Mouse (Mus musculus) right cerebral cortex, postnatal 25 days (tissue): ENCODE results near the gene Klhl29.
A peak's percentile ranks its signal among the peaks of the same experiment; 100 is the strongest.

Experiments
- DNase-seq: peaks from one replicate; pipeline ENCODE4 v3.0.0; 2022

The Klhl29 gene

GRCm38 (mm10) chr12:5116605-5117004 lies 258.9 kb downstream of the Klhl29 start:
- DNase-seq = no peak

GRCm38 (mm10) chr12:5114631-5115030 lies 260.9 kb downstream of the Klhl29 start:
- no peak for DNase-seq

GRCm38 (mm10) chr12:5111343-5111742 lies 264.1 kb downstream of the Klhl29 start:
- no peak for DNase-seq

- DNase-seq = no peak
Observed at GRCm38 (mm10) chr12:5108613-5109012, 266.9 kb downstream of the Klhl29 start.

GRCm38 (mm10) chr12:5107795-5108194 lies 267.7 kb downstream of the Klhl29 start:
- DNase-seq = no peak

- no peak for DNase-seq
Observed at GRCm38 (mm10) chr12:5104422-5105052, 270.9 kb downstream of the Klhl29 start.

- DNase-seq = no peak
Observed at GRCm38 (mm10) chr12:5101411-5102024, 274.0 kb downstream of the Klhl29 start.

GRCm38 (mm10) chr12:5099572-5099971 lies 275.9 kb downstream of the Klhl29 start:
- DNase-seq = no peak

GRCm38 (mm10) chr12:5088639-5089038 lies 286.8 kb downstream of the Klhl29 start:
- DNase-seq = no peak

- DNase-seq = no peak
Observed at GRCm38 (mm10) chr12:5087787-5088519, 287.5 kb downstream of the Klhl29 start.

- DNase-seq = no peak
Observed at GRCm38 (mm10) chr12:5084714-5085113, 290.8 kb downstream of the Klhl29 start.

- no peak for DNase-seq
Observed at GRCm38 (mm10) chr12:5081480-5081879, 294.0 kb downstream of the Klhl29 start.

GRCm38 (mm10) chr12:5073191-5073590 lies 302.3 kb downstream of the Klhl29 start:
- peak; percentile 35 for DNase-seq

GRCm38 (mm10) chr12:5070131-5070530 lies 305.4 kb downstream of the Klhl29 start:
- DNase-seq = no peak

- no peak for DNase-seq
Observed at GRCm38 (mm10) chr12:5067590-5067989, 307.9 kb downstream of the Klhl29 start.

- no peak for DNase-seq
Observed at GRCm38 (mm10) chr12:5048104-5048503, 327.4 kb downstream of the Klhl29 start.

- no peak for DNase-seq
Observed at GRCm38 (mm10) chr12:5044141-5044540, 331.3 kb downstream of the Klhl29 start.

GRCm38 (mm10) chr12:5038008-5038407 lies 337.5 kb downstream of the Klhl29 start:
- no peak for DNase-seq

- no peak for DNase-seq
Observed at GRCm38 (mm10) chr12:5029035-5029434, 346.4 kb downstream of the Klhl29 start.
